Mouse (Mus musculus) kidney, embryonic 14.5 days (tissue): Measurements from ENCODE around the gene Sox5. TPM values are rescaled to one million over a fixed set of nuclear protein-coding genes. Genes with fewer than 3 reads are reported as not detected.

Experiments
- ATAC-seq: fragments of 200-750 bp; cut with Nextera tagmentation; 2 replicates; pipeline ENCODE4 v1.8.0; 2017; ENCODE audit warnings: moderate number of reproducible peaks, mild to moderate bottlenecking, moderate TSS enrichment, moderate library complexity; ENCODE audit not compliant: low FRiP score, low TSS enrichment
- H3K27ac ChIP-seq: fragments of 300-500 bp; sonication (generic); 2 replicates; pipeline ENCODE4 v1.5.1; 2014; ENCODE audit warnings: low read depth, mild to moderate bottlenecking, low read length, moderate library complexity, mixed read lengths
- H3K27me3 ChIP-seq: fragments of 300-500 bp; sonication (generic); 2 replicates; pipeline ENCODE4 v1.6.1; 2014; ENCODE audit warnings: mild to moderate bottlenecking, low read length; ENCODE audit not compliant: control insufficient read depth, insufficient read depth
- H3K36me3 ChIP-seq: fragments of 300-500 bp; sonication (generic); 2 replicates; pipeline ENCODE4 v1.6.1; 2014; ENCODE audit warnings: low read length, mixed read lengths; ENCODE audit not compliant: control insufficient read depth, insufficient read depth
- H3K4me1 ChIP-seq: fragments of 300-500 bp; sonication (generic); 2 replicates; pipeline ENCODE4 v1.6.1; 2014; ENCODE audit warnings: low read length, mixed read lengths; ENCODE audit not compliant: control insufficient read depth, insufficient read depth
- H3K4me2 ChIP-seq: fragments of 300-500 bp; sonication (generic); replicated peaks from 2 replicates; pipeline ENCODE4 v1.6.1; 2014; ENCODE audit warnings: low read depth, mild to moderate bottlenecking, low read length
- H3K4me3 ChIP-seq: fragments of 300-500 bp; sonication (generic); 2 replicates; pipeline ENCODE4 v1.5.1; 2014; ENCODE audit warnings: mild to moderate bottlenecking, low read length
- H3K9ac ChIP-seq: fragments of 300-500 bp; sonication (generic); 2 replicates; pipeline ENCODE4 v1.6.1; 2014; ENCODE audit warnings: low read depth, mild to moderate bottlenecking, low read length, moderate library complexity
- H3K9me3 ChIP-seq: fragments of 300-500 bp; sonication (generic); 2 replicates; pipeline ENCODE4 v1.6.1; 2016; ENCODE audit warnings: low read length; ENCODE audit not compliant: control insufficient read depth
- WGBS: fragments of 180-500 bp; shearing (Covaris S2); extraction: QIAGEN DNeasy Blood & Tissue Kit; methylation state at CpG from one replicate; pipeline ENCODE4 v1.1.7; 2014; 5-methylcytosine and 5-hydroxymethylcytosine counted together
- polyA plus RNA-seq: library from polyadenylated mRNA; unstranded; fragments of >200 nt; fragmentation: Nextera tagmentation; extraction: Ambion mirVana; gene quantifications from 2 replicates; pipeline ENCODE4 v1.2.1, GENCODE M21; 2014

Sox5 gene
- polyA plus RNA-seq, 1 experiment from 2014 or later = 13.0 TPM

DNA sequence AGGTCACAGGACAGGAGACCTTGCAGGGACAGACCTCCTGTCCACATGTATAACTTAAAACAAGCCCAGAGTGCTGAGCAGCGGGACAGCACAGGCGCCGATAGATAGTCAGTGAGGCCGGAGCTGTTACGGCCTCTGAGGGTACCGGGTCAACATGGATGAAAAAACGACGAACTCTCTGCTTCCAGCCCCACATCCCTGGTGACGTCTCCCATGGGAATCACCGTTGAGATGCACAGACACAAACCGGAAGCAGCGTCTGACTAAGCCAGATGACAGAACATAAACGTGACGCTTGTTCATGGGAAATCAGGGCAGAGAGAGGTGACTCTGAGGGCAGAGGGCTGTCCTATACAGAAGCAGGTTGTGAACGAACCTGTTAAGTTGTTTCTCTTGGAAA, 315.1 kb downstream of the Sox5 start:
- no peak overlapping the region for H3K27ac ChIP-seq
- H3K4me3 ChIP-seq = no peak overlapping the region
- WGBS = 41% methylated on average over 15 of the region's 15 CpGs
- H3K4me1 ChIP-seq = no peaks in the 10 kb centered on the region
- H3K9me3 ChIP-seq = no peaks in the 10 kb centered on the region
- H3K36me3 ChIP-seq = no peaks in the 10 kb centered on the region
- no peak for ATAC-seq
- no peak overlapping the region for H3K4me2 ChIP-seq
- no peaks in the 10 kb centered on the region for H3K27me3 ChIP-seq
- H3K9ac ChIP-seq = no peak overlapping the region

DNA sequence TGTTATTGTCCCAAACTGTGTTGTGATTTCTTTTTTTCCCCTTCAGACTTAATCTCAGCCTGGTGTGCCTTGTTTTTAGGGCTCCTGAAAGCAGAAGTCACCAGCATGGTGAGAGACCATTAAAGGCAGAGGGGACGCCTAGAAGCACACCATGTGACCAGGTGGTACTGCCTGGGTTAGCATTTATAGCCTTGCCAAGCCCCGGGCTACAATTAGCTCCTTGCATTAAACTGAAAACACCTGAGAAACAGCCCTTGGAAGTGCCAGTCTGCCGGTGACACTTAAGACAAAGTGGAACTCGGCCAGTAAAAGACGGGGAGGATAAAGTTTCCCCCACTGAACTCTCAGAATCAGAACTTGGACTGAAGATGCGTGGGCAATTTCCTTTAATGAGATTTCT, 318.1 kb downstream of the Sox5 start:
- no peaks in the 10 kb centered on the region for H3K9me3 ChIP-seq
- 26% methylated on average over 6 of the region's 6 CpGs for WGBS
- no peaks in the 10 kb centered on the region for H3K36me3 ChIP-seq
- no peak overlapping the region for H3K9ac ChIP-seq
- H3K4me3 ChIP-seq = no peak overlapping the region
- H3K27me3 ChIP-seq = no peaks in the 10 kb centered on the region
- no peak overlapping the region for H3K4me2 ChIP-seq
- no peak for ATAC-seq
- no peak overlapping the region for H3K27ac ChIP-seq
- no peaks in the 10 kb centered on the region for H3K4me1 ChIP-seq

DNA sequence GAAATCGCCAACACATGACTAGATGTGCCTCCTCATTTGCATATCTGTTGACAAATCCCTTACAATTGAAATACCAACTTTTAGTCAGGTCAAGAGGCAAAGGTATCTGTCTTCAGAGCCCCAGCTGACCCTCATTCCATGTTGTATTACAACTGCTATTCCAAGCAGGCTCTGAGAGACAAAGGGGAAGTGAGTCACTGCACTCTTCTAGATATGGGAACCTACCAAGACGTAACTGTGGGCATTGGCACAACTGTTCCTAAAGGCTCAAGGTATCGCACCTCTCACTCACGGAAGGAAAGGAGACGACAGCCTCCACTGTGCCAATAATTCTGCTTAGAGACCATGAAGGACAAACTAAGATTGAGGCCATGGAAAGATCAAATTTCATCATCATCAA, 318.5 kb downstream of the Sox5 start:
- Histone ChIP-seq H3K36me3 (no peaks in the 10 kb centered on the region), H3K27ac (no peak overlapping the region), H3K9ac (no peak overlapping the region), H3K4me3 (no peak overlapping the region), H3K9me3 (no peaks in the 10 kb centered on the region), H3K4me2 (no peak overlapping the region), H3K4me1 (no peaks in the 10 kb centered on the region), H3K27me3 (no peaks in the 10 kb centered on the region)
- no peak for ATAC-seq
- 79% methylated on average over 5 of the region's 5 CpGs for WGBS

DNA sequence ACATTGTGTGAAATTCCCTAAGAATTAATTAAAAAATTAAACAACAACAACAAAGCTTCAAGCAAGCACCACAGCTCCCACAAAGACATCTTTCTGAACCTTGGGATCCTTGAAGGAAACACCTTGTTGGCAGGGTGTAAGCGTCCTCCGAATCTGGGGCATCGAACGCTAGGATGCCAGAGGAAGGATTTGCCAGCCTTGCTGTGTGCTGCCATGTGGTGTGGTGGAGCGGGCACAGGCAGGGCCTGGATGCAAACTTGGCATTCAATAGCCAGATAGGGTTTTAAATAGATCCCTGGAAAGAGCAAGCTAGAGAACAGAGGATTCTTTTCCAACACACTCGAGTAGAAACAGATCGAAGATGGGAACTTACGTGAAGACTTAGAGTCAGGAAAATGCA, 322.3 kb downstream of the Sox5 start:
- H3K27me3 ChIP-seq = no peaks in the 10 kb centered on the region
- ATAC-seq = no peak
- 94% methylated on average over 8 of the region's 8 CpGs for WGBS
- H3K9me3 ChIP-seq = no peaks in the 10 kb centered on the region
- no peak overlapping the region for H3K27ac ChIP-seq
- H3K4me3 ChIP-seq = no peak overlapping the region
- H3K4me1 ChIP-seq = 0 out of 2 replicates have a peak, but pooled peaks cover 1% of the 10 kb centered on the region
- H3K9ac ChIP-seq = no peak overlapping the region
- H3K36me3 ChIP-seq = no peaks in the 10 kb centered on the region
- H3K4me2 ChIP-seq = no peak overlapping the region

DNA sequence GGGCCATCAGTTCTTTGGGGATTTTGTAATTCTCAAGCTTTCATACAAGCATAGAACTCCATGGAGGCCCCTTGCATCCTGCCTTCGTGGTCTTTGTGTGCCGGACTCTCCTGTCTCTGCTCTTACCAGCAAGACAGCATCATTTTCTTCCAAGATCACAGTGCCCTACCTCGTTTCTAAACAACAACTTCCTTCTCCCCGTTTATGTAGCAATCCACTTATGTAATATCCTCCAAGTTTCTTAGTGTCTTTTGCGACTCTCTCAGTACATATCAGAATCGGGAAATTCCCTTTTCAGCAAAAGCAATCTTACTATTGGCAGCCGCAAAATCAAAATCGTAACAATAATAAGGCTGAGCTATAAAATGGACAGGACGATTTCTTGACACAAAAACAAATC, 324.3 kb downstream of the Sox5 start:
- Histone ChIP-seq H3K4me3 (no peak overlapping the region), H3K4me1 (0 out of 2 replicates have a peak, but pooled peaks cover 4% of the 10 kb centered on the region), H3K9me3 (no peaks in the 10 kb centered on the region), H3K27me3 (no peaks in the 10 kb centered on the region), H3K4me2 (no peak overlapping the region), H3K36me3 (no peaks in the 10 kb centered on the region), H3K9ac (no peak overlapping the region), H3K27ac (no peak overlapping the region)
- no peak for ATAC-seq
- WGBS = 90% methylated on average over 9 of the region's 9 CpGs

DNA sequence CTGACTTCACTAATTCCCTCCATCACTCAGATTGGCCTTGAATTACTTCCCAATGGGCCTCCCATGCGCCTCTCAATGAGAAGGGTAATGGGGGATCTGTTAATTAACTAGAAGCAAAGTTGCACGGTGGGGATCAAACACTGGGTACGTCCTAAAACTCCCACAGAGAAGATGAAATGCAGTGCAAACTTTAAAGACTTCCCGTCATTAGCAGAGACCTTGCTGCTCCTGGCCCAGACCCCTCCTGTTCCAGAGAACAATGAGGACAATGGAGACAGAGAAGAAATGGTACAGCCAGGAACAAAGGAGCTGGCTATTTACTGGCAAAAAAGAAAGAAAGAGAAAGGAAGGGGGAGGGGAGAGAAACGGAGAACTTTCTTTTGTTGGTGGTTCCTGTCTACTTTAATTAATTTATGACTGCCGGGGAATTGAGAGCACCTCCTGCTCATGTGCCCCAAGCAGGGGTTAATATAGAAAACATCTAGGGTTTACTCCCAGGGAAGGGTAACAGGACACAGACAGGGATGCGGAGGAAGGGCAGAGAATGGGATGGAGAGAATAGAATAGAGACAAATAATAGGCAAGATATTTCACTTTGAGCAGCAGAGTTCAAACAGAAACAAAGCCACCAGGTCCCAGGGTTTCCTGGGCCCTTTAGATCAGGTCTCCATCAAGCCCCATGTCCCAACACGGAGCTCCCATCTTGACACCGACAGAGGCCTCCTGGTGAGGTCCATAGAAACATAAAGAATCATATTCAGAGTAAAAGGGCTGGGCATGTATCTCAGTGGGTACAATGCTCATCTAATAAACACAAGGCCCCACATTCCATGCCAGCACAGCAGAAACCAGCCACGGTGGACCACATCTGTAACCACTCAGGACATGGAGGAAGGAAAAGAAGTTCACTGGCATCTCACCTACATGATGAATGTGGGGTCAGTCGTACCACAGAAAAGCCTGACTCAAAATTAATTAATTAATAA, 327.2 kb downstream of the Sox5 start:
- no peak for ATAC-seq
- Histone ChIP-seq H3K27me3 (no peaks in the 10 kb centered on the region), H3K4me1 (0 out of 2 replicates have a peak, but pooled peaks cover 4% of the 10 kb centered on the region), H3K9me3 (no peaks in the 10 kb centered on the region), H3K9ac (no peak overlapping the region), H3K27ac (no peak overlapping the region), H3K36me3 (no peaks in the 10 kb centered on the region), H3K4me2 (no peak overlapping the region; the same call in 1 of the 2 replicates), H3K4me3 (no peak overlapping the region)
- WGBS = 25% methylated on average over 11 of the region's 11 CpGs

DNA sequence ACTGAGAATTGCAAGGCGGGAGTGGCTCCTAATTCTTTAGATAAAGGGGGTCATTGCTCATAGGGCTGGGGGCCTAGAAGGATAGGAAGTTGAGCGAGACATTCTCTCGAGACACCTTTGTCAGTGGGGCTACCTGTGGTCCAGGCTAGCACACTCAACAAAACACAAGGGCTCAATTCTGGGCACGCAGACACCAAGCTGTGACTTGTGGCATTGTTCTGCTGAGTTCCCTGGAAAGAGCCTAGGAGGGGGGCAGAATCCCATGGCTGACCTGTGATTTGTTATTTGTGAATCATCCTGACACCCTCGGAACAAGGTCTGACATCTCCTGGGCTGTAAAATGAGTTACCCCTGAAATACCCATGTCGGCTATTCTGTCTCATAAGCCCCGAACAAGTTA, 328.2 kb downstream of the Sox5 start:
- H3K9ac ChIP-seq = no peak overlapping the region
- 0 out of 2 replicates have a peak, but pooled peaks cover 4% of the 10 kb centered on the region for H3K4me1 ChIP-seq
- no peaks in the 10 kb centered on the region for H3K9me3 ChIP-seq
- H3K4me2 ChIP-seq = no peak overlapping the region
- no peaks in the 10 kb centered on the region for H3K27me3 ChIP-seq
- WGBS = 49% methylated on average over 7 of the region's 7 CpGs
- no peaks in the 10 kb centered on the region for H3K36me3 ChIP-seq
- ATAC-seq = no peak
- H3K4me3 ChIP-seq = no peak overlapping the region
- H3K27ac ChIP-seq = no peak overlapping the region

DNA sequence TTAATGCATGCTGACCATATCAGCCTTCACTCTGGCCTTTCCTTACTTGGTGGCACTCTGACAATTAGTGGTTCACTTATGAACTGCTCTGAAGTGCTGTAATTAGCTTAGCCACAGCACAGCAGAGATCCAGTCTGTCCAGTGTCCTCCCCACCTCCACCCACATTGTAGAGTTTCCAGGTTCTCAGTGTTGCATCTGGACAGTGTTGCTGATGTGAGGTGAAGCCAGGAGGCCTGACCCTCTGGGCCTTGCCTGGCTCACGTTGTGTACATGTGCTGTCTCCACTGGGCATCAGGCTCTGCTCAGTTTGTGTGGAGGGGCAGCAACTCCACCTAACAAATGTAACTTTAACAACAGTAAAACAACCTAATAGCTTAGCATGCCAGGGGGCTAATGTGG, 328.6 kb downstream of the Sox5 start:
- H3K9me3 ChIP-seq = no peaks in the 10 kb centered on the region
- H3K27ac ChIP-seq = no peak overlapping the region
- H3K4me2 ChIP-seq = no peak overlapping the region
- no peaks in the 10 kb centered on the region for H3K36me3 ChIP-seq
- WGBS = 17% methylated on average over 1 of the region's 1 CpGs
- H3K27me3 ChIP-seq = no peaks in the 10 kb centered on the region
- H3K9ac ChIP-seq = no peak overlapping the region
- H3K4me3 ChIP-seq = no peak overlapping the region
- 0 out of 2 replicates have a peak, but pooled peaks cover 4% of the 10 kb centered on the region for H3K4me1 ChIP-seq
- ATAC-seq = no peak

DNA sequence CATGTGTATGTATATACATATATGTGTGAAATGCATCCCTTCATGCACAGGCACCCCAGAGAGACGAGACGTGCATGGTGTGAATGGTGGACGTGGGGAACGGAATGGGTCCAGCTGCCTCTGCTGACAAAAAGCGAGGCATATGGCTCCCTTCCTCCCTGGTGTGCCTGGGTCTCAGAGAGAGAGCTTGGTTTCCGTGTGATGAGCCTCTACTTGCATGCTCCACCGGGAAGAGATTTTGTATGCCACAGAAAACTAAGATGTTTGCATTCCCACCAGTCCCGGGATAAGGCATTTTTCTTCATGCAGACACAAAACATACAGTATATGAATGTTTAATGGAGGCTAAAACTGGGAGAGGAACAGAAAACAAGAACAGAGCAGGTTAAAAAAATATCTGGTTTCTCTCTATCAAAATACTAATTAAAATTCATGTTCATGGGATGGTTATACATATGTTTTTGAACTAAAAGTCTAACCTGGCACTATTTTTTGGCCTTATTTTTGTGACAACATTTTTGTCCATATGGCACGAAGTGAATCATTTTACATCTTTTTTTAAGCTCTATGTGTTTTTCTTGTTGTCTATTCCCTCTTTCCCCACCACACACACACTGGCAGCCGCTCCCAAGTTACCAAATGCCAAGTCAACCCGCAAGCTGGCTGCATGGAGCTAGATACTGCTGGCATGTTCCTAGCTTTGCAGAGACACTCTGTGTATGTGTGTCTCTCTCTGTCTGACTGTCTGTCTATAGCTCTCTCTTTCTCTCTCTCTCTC, 329.4 kb downstream of the Sox5 start:
- Histone ChIP-seq H3K4me2 (no peak overlapping the region), H3K9ac (no peak overlapping the region), H3K4me3 (no peak overlapping the region), H3K4me1 (0 out of 2 replicates have a peak, but pooled peaks cover 4% of the 10 kb centered on the region), H3K27me3 (no peaks in the 10 kb centered on the region), H3K27ac (no peak overlapping the region), H3K36me3 (no peaks in the 10 kb centered on the region), H3K9me3 (no peaks in the 10 kb centered on the region)
- ATAC-seq = no peak
- WGBS = 81% methylated on average over 11 of the region's 11 CpGs
